Mouse (Mus musculus): ENCODE results near the gene Plcd3. TPM values are rescaled to one million over a fixed set of nuclear protein-coding genes. Genes with fewer than 3 reads are reported as not detected.

Gene Plcd3
- total RNA-seq, 2 experiments from 2014 or later: 14.1 to 14.7 TPM

GRCm38 (mm10) chr11:103119609-103120008 lies 18.2 kb upstream of the Plcd3 start:
- intact Hi-C loops (cut with DNase I): no loop called here
- DNase-seq (ENCODE audit: low spot score in 2 of 2): no peak

DNA sequence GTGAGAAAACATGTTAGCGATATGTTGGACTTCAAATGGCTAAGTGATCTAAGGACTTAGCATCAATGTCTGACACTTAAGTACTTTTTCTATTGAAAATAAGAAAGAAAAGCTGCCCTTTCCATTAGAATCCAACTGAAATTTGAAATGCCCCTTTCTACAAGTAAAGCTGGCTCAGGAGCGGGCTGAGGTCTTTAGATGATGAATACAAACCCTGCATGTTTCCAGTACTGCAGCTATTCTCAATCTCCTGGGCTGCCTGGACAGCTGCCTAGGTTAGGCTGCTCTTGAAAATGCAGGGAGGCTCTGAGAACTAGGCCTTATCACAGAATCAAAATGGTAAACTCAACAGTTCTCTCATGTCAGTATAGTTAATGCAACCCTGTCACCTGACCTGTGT lies 17.4 kb upstream of the Plcd3 start:
- no peak for DNase-seq (ENCODE audit: low spot score in 2 of 2)
- intact Hi-C loops (cut with DNase I): no loop called here

DNA sequence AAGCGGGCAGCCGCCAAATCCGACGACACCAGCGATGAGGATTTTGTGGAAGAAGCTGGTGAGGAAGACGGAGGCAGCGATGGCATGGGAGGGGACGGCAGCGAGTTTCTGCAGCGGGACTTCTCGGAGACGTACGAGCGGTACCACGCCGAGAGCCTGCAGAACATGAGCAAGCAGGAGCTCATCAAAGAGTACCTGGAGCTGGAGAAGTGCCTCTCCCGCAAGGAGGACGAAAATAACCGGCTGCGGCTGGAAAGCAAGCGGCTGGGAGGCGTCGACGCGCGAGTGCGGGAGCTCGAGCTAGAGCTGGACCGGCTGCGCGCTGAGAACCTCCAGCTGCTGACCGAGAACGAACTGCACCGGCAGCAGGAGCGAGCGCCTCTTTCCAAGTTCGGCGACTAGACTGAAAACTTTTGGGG lies 16.1 kb upstream of the Plcd3 start:
- intact Hi-C loops (cut with DNase I): loop anchor here (1.0 kb wide), 2 partner anchors 15 to 42 kb away; partner anchors contain the start of gene Hexim2
- no peak for DNase-seq (ENCODE audit: low spot score in 2 of 2)

DNA sequence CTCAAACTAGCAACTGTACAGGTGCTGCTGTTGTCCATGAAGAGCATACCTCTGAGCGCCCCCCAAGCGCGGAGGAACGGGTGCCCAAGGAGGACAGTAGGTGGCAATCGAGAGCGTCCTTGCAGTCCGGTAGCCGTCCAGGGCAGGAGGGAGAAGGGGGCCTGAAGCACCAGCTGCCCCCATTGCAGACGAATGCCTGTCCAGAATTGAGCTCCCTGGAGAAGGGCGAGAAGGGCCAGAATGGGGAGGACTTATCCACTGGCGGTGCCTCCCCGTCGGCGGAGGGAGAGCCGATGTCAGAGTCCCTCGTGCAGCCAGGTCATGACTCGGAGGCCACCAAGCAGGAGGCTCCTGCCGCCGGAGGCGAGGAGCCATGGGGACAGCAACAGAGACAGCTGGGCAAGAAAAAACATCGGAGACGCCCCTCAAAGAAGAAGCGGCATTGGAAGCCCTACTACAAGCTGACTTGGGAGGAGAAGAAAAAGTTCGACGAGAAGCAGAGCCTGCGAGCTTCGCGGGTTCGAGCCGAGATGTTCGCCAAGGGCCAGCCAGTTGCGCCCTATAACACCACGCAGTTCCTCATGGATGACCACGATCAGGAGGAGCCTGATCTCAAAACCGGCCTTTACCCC lies 15.6 kb upstream of the Plcd3 start:
- DNase-seq (ENCODE audit: low spot score in 2 of 2): peak in 1 of 2 experiments; percentile 72
- intact Hi-C loops (cut with DNase I): loop anchor here (1.0 kb wide), 2 partner anchors 15 to 42 kb away; partner anchors contain the start of gene Hexim2

GRCm38 (mm10) chr11:103116008-103116818 lies 14.8 kb upstream of the Plcd3 start, which contains the start of gene Hexim1:
TSS of gene Hexim1 (plus strand) at chr11:103116231.
- intact Hi-C loops (cut with DNase I): no loop called here
- peak; percentile 100 for DNase-seq (ENCODE audit: low spot score in 2 of 2)

DNA sequence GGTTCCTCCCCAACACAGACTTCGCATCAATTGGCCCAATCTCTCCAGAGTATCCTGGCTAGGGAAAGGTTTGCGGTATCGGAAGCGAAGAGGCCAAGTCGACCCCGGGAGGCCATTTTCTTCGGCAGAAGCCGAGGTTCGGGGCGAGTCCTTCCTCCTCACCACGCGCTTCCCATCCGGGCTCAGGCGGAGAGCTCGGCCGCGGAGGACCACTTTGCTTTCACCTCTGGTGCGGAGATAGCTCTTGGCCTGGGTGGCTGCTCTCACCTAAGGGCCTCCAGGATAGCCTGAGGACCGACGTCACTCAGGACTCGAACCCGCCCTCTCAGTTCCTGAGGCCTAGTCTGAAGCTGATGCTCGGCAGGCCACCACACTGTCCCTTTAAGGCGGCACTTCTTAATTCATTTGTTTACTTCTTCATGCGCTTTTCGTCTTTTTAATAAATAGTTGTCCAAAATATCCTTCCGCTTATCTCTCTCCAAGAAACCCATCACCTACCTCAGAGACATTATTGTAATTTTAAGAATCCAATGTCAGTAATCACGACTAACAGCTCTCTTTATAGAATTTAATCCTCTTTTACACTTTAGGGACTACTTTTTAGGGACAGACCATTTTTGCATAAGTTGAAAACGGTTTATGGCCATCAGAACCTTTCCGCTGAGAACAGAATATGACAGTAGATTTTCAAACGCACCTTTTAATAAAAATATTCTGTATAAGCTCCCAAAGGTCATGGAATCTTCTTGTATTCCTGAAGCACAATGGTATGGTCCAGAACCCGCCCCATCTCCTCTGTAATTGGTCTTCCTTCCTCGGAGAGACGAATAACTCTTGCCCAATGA lies 13.9 kb upstream of the Plcd3 start:
- intact Hi-C loops (cut with DNase I): no loop called here
- DNase-seq (ENCODE audit: low spot score in 2 of 2): peak; percentile 78 to 88

DNA sequence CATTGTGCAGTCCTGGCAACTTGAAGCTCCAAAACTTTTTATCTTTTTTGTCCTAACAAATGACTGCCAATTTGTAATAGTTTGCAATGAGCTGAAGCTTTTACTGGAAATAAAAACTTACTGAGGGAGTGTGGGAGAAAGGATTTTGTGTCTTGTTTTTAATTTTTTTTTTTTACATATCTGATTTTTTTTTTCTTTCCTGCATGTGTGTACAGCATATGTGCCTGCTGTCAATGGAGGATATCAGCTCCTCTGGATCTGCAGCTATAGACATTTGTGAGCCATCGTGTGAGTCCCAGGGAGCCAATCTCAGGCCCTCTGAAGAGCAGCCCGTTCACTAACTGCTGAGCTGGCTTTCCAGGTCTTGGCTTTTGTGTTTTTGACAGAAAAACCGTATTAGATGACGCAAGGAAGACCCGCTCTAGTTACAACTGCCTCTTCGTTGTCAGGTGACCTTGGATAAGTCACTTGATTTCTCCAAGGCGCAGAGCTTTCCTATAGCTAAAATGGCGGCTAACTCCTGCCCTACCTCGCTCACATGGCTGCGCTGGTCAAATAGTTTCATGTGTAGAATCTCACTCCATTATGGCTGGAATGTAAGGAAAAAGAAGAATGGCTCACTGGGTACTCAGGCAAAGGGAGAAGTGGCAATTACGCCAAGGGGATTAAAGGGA lies 12.9 kb upstream of the Plcd3 start:
- DNase-seq (ENCODE audit: low spot score in 2 of 2): no peak
- intact Hi-C loops (cut with DNase I): no loop called here

GRCm38 (mm10) chr11:103113771-103114170 lies 12.3 kb upstream of the Plcd3 start:
- DNase-seq (ENCODE audit: low spot score in 2 of 2): no peak
- intact Hi-C loops (cut with DNase I): no loop called here

DNA sequence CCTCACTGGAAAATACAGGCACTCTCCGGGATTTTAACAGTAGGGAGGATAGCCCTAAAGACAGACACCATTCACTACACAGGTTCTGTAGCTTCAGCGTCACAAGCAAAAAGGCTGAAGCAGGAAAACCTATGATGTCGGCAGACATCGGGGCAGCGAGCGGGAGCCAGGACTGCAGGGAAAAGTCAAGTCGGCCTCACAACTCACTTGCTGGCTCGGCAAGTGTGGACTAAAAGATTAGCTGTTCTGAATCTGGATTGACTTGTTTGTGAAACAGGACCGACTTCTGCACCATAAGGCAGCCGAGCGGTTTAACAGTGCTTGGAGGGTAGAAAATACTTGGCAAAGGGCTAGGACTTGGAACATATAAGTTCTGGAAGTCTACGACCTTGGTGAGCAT lies 11.5 kb upstream of the Plcd3 start:
- intact Hi-C loops (cut with DNase I): no loop called here
- DNase-seq (ENCODE audit: low spot score in 2 of 2): no peak

- DNase-seq (ENCODE audit: low spot score in 2 of 2): no peak
- intact Hi-C loops (cut with DNase I): no loop called here
Measured at GRCm38 (mm10) chr11:103112552-103112912, 11.1 kb upstream of the Plcd3 start.

- intact Hi-C loops (cut with DNase I): no loop called here
- peak in 1 of 2 experiments; percentile 43 for DNase-seq (ENCODE audit: low spot score in 2 of 2)
Measured at GRCm38 (mm10) chr11:103111881-103112551, 10.6 kb upstream of the Plcd3 start.

DNA sequence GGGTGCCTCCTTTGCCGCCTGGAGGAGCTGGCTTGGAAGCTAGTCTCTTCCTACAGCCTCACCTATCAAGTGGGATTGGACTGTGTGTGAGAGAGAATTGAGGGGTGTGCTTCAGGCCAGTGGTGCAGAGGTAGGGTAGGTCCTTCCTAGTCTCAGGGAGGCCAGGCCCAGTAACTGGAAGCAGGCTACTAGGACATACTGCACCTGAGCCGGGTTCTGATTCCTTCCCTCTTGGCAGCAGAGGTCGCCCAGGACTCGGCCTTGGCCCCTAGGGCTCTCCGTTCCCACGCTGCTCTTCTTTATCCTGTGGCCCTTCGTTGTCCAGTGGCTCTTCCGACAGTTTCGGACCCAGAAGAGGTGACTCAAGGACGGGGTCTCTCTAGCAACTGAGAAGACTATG lies 9.8 kb upstream of the Plcd3 start:
- intact Hi-C loops (cut with DNase I): no loop called here
- no peak for DNase-seq (ENCODE audit: low spot score in 2 of 2)

DNA sequence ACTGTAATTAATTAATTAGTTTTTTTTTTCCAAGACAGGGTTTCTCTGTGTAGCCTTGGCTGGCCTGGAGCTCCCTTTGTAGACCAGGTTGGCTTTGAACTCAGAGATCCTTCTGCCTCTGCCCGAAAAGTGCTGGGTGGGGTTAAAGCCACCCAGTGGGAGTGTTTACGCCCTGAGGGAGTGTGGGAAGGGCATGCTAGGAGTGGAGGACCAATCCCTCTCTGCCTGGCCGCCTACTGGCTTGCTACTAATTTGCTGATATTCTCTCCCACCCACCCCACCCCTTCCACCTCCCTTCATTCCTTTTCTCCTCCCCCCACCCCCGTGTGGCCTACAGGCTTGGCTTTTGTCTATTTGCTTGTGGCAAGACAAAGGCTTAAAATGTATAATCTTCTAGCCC lies 4.9 kb upstream of the Plcd3 start:
- DNase-seq (ENCODE audit: low spot score in 2 of 2): no peak
- intact Hi-C loops (cut with DNase I): no loop called here

DNA sequence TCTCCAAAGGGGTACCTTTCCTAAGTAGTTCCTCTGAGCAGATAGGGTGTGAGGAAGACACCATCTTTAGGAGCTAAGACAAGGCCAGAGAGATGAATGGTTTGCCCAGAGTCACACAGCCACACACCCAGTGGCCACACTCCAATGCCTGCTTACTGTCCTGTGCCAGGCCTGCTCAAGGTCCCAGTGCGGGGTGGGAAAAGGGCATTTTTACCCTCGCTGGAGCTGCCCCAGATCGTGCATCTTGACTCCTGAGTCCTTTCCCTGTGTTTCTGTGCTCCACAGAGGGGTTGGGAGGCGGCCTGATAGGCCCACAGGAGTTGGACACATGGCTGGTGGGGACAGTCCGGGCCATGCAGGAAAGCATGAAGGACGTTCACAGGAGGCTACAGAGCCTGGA lies 4.4 kb upstream of the Plcd3 start:
- DNase-seq (ENCODE audit: low spot score in 2 of 2): no peak
- intact Hi-C loops (cut with DNase I): no loop called here

- DNase-seq (ENCODE audit: low spot score in 2 of 2): no peak
- intact Hi-C loops (cut with DNase I): no loop called here
Measured at GRCm38 (mm10) chr11:103105180-103105725, 3.8 kb upstream of the Plcd3 start.

GRCm38 (mm10) chr11:103104469-103104868 lies 3.0 kb upstream of the Plcd3 start:
- no peak for DNase-seq (ENCODE audit: low spot score in 2 of 2)
- intact Hi-C loops (cut with DNase I): loop anchor here (5.0 kb wide), 1 partner anchor 218 kb away; no protein-coding TSS in a partner anchor

DNA sequence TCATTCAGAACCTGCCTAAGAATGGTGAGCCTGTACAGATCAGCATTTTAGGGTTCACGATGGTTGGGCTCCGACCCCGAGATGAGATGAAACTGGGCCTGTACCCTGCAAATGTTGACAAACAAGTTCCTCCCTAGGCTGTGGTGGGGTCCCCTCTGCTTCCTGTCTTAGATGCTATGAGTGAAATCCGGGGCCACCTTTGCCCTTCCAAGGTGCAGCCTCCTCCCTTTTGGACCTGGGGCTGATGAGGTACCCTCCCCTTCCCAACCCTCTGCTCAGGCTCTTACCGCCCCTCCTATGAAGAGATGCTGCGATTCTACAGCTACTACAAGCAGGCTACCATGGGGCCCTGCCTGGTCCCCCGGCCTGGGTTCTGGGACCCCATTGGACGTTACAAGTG lies 2.2 kb upstream of the Plcd3 start:
- no peak for DNase-seq (ENCODE audit: low spot score in 2 of 2)
- intact Hi-C loops (cut with DNase I): loop anchor here (5.0 kb wide), 1 partner anchor 219 kb away; no protein-coding TSS in a partner anchor

DNA sequence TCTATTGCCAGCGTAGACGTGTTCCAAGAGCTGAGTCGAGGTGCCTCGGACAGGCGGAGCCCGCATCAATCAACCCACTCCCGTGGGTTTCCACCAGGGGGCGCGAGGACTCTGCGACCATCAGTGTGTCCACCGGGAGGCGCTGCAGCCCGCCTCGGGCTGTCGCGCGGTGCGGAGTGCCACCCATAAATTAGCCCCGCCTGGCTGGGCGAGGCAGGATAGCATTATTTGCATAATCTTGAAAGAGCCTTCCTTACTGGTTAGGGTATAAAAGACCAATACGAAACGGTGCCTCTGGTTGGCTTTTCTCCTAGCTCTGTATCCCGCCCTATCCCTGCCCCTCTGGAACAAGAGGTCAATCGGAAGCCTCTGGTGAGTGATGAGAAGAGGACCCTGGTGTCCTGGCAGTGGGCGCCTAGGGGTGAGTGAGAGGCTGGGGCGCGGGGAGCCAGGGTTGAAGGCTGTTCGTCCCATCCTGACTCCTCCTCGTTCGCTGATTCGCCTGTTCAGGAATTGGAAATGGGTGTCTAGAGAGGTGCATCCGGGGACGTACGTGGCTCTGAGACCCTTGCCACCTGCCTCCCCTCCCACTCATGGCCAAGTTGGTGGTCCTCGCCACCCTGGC lies 1.4 kb upstream of the Plcd3 start:
- peak; percentile 97 for DNase-seq (ENCODE audit: low spot score in 2 of 2)
- intact Hi-C loops (cut with DNase I): loop anchor here (1.0 to 5.0 kb wide), 2 partner anchors 56 to 219 kb away; no protein-coding TSS in a partner anchor

Measured in left cerebral cortex, postnatal 14 days (tissue).